Mouse (Mus musculus) small intestine, adult 2 months (tissue): ENCODE results near the gene Bdkrb1.

Source experiments
- CTCF ChIP-seq: fragments of 200-500 bp; IDR thresholded peaks from 2 replicates; pipeline ENCODE4 v1.5.1; 2012; ENCODE audit warnings: low read depth, mild to moderate bottlenecking, control low read depth, inconsistent platforms, low read length, moderate library complexity, mixed read lengths; ENCODE audit not compliant: insufficient replicate concordance, insufficient read length; ENCODE audit errors: extremely low read depth
- POLR2A ChIP-seq: fragments of 200-500 bp; IDR thresholded peaks from 2 replicates; pipeline ENCODE4 v1.6.1; 2012; ENCODE audit warnings: low read depth, mild to moderate bottlenecking, control low read depth, inconsistent platforms, low read length, moderate library complexity

- no peak for TF ChIP-seq CTCF
- TF ChIP-seq POLR2A: no peak
Measured at GRCm38 (mm10) chr12:105555172-105555571, 47.7 kb upstream of the Bdkrb1 start.
